Mouse (Mus musculus) ES-E14 (cell line): ENCODE data around the gene Fam89a. TPM values are rescaled to one million over a fixed set of nuclear protein-coding genes. Genes with fewer than 3 reads are reported as not detected.
A peak's percentile ranks its signal among the peaks of the same experiment; 100 is the strongest.

Experiments
- DNase-seq: peaks from one replicate; pipeline ENCODE4 v3.0.0-alpha.2; 2013; ENCODE audit warnings: low read depth, low spot score
- H3K27ac ChIP-seq: 2 replicates; pipeline ENCODE4 v1.5.1; 2012; ENCODE audit warnings: low read depth, mild to moderate bottlenecking, low read length, moderate library complexity, mixed read lengths; ENCODE audit not compliant: poor library complexity, insufficient read depth, severe bottlenecking
- H3K36me3 ChIP-seq: 2 replicates; pipeline ENCODE4 v1.6.1; 2012; ENCODE audit warnings: mild to moderate bottlenecking, low read length, moderate library complexity, mixed read lengths; ENCODE audit not compliant: control insufficient read depth, poor library complexity, insufficient read depth, severe bottlenecking
- H3K4me1 ChIP-seq, 2 experiments: fragments of 150-350 bp in 1 of 2; sonication (generic) in 1 of 2; 2 replicates each; pipeline ENCODE4 v1.6.1; 2012; ENCODE audit warnings: low read length in 2 of 2, mild to moderate bottlenecking in 1 of 2, mixed read lengths in 1 of 2; ENCODE audit not compliant: control insufficient read depth in 2 of 2, insufficient read depth in 2 of 2, poor library complexity in 1 of 2
- H3K4me3 ChIP-seq, 2 experiments: fragments of 150-350 bp in 1 of 2; sonication (generic) in 1 of 2; 2 replicates each; pipeline ENCODE4 v1.5.1; 2012; ENCODE audit warnings: low read length in 2 of 2, low read depth in 1 of 2, mild to moderate bottlenecking in 1 of 2, mixed read lengths in 1 of 2; ENCODE audit not compliant: insufficient read depth in 1 of 2, poor library complexity in 1 of 2, severe bottlenecking in 1 of 2
- H3K9ac ChIP-seq: 2 replicates; pipeline ENCODE4 v1.6.1; 2012; ENCODE audit warnings: low read depth, mild to moderate bottlenecking, low read length, mixed read lengths; ENCODE audit not compliant: poor library complexity, insufficient read depth, severe bottlenecking
- H3K9me3 ChIP-seq: fragments of 150-350 bp; sonication (generic); 2 replicates; pipeline ENCODE4 v1.6.1; 2012; ENCODE audit warnings: low read depth, mild to moderate bottlenecking, low read length; ENCODE audit not compliant: control insufficient read depth, insufficient read depth
- CHD2 ChIP-seq: IDR thresholded peaks from 2 replicates; pipeline ENCODE4 v1.6.1; 2014; ENCODE audit warnings: mild to moderate bottlenecking, low read depth, low read length, inconsistent platforms
- HCFC1 ChIP-seq: IDR thresholded peaks from 2 replicates; pipeline ENCODE4 v1.6.1; 2012; ENCODE audit warnings: low read length, inconsistent platforms, borderline replicate concordance; ENCODE audit not compliant: insufficient read depth
- MAFK ChIP-seq: IDR thresholded peaks from 2 replicates; pipeline ENCODE4 v1.6.1; 2014; ENCODE audit warnings: mild to moderate bottlenecking, low read depth, low read length, inconsistent platforms; ENCODE audit not compliant: insufficient read depth
- ZC3H11A ChIP-seq: IDR thresholded peaks from 2 replicates; pipeline ENCODE4 v1.6.1; 2012; ENCODE audit warnings: low read depth, mild to moderate bottlenecking, inconsistent platforms, low read length, borderline replicate concordance
- ZNF384 ChIP-seq: IDR thresholded peaks from 2 replicates; pipeline ENCODE4 v1.6.1; 2012; ENCODE audit warnings: low read depth, low read length, inconsistent platforms
- in situ Hi-C, 2 experiments: fragments of 600-800 bp; cut with MboI; formaldehyde crosslinking; loops; one replicate each; pipeline ENCODE4 v1.15.1; 2025; ENCODE audit warnings: low sequenced_read_pairs in 2 of 2, inconsistent platforms in 1 of 2; ENCODE audit not compliant: unreplicated experiment in 2 of 2
- total RNA-seq: library from RNA; depleted of rRNA; stranded (reverse); fragments of 300-350 nt; gene quantifications from 2 replicates; pipeline ENCODE4 v1.2.3, GENCODE M21; 2012

Fam89a gene
- total RNA-seq, 1 experiment, result 2.9 TPM

DNA sequence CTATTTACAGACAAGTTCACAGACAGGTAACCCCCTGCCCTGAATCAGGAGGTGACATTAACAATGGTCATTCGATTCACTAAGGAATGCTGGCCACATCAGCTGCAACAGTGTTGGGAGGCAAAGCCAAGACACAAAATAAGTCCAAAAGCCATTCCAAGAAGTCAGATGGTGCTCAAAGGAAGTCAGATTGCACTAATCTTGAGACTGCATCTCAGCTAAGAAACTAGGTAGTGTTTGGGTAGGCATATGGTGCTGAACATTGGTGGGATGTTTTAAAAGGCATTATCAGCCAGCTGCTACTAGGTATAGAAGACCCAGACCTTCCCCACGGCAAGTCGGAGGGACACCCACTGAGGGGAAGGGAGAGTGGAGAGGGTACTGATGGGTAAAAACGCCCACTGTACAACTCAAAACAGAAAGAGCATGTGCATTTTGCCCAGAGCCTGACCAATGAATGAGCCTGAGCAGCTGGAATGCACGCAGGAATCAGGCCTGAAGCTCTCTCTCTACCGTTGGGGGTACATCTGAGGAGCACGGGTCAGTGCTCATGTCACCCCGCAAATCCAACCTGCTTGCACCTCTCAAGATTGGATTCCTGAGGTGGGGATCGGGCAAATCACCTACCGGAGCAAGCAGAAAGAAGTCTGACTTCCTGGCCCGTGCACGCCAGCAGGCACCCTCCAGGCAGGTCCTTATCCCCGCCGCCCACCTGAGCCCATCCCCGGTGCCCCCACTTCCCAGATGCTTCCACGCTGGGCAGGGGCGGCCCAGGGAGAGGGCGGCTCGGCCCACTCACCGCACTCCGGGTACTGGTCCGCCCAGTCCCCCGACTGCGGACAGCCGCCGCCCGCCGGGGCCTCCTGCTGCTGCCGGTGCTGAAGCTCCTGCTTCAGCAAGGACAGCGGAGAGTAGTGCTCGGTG is 30.4 kb downstream of the Fam89a start:
- TF ChIP-seq ZNF384, result no peak
- no peak for TF ChIP-seq ZC3H11A
- Histone ChIP-seq H3K4me1 (peaks cover 6 to 8% of the 10 kb centered on the region in 2 experiments; a peak in 3 of 4 replicates), H3K9me3 (no peaks in the 10 kb centered on the region), H3K36me3 (peaks cover 3% of the 10 kb centered on the region), H3K9ac (peak overlapping the region; percentile 67), H3K4me3 (peak overlapping the region; percentile 70 to 91), H3K27ac (no peak overlapping the region)
- in situ Hi-C loops, result no loop called here
- no peak for DNase-seq

- H3K27ac ChIP-seq, result no peak overlapping the region
- in situ Hi-C loops, result no loop called here
- no peak for TF ChIP-seq CHD2
- TF ChIP-seq ZC3H11A, result no peak
- peaks cover 6 to 10% of the 10 kb centered on the region in 2 experiments; a peak in 3 of 4 replicates for H3K4me1 ChIP-seq
- no peaks in the 10 kb centered on the region; the same call in none of the 2 replicates for H3K36me3 ChIP-seq
- H3K9ac ChIP-seq, result no peak overlapping the region
- no peak overlapping the region; a peak in 1 of 4 replicates for H3K4me3 ChIP-seq
- DNase-seq, result no peak
- no peaks in the 10 kb centered on the region for H3K9me3 ChIP-seq
Observed at GRCm38 (mm10) chr8:124720133-124720532, 31.5 kb downstream of the Fam89a start.

- Histone ChIP-seq H3K9me3 (no peaks in the 10 kb centered on the region), H3K36me3 (peaks cover 24% of the 10 kb centered on the region; the same call in 1 of the 2 replicates), H3K27ac (no peak overlapping the region), H3K4me3 (no peak overlapping the region), H3K9ac (no peak overlapping the region), H3K4me1 (peaks cover 2 to 5% of the 10 kb centered on the region in 2 experiments; a peak in 2 of 4 replicates)
- in situ Hi-C loops, result no loop called here
- TF ChIP-seq HCFC1 (no peak), ZC3H11A (no peak), ZNF384 (no peak), CHD2 (no peak), MAFK (no peak)
- no peak for DNase-seq
Observed at GRCm38 (mm10) chr8:124715736-124716135, 35.9 kb downstream of the Fam89a start.

DNA sequence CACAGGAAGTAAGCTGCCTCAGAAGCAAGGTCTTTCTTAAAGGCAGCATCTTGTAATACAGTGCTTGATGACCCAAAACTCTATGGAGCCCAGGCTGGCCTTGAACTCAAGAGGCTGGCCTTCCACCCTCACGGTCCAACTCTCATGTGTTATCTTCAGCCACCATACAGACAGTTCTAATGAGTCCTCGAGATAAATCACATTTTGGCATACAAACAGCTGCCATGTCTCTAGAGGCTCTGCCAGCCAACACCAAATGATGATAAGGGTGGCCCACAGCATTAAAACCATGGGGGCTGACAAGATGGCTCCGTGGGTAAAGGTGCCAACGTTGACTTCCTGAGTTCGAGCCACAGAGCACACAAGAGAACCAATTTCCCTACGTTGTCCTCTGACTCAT is 38.4 kb downstream of the Fam89a start:
- no peak for DNase-seq
- Histone ChIP-seq H3K4me1 (peaks cover 0 to 5% of the 10 kb centered on the region in 2 experiments; a peak in 1 of 4 replicates), H3K27ac (no peak overlapping the region), H3K4me3 (no peak overlapping the region), H3K9ac (no peak overlapping the region), H3K9me3 (no peaks in the 10 kb centered on the region), H3K36me3 (peaks cover 33% of the 10 kb centered on the region)
- in situ Hi-C loops, result no loop called here
- TF ChIP-seq CHD2 (no peak), HCFC1 (no peak), MAFK (no peak), ZNF384 (no peak), ZC3H11A (no peak)
